Mouse (Mus musculus): ENCODE results near the gene Fbxw14. TPM values are rescaled to one million over a fixed set of nuclear protein-coding genes. Genes with fewer than 3 reads are reported as not detected.
"Not testable (repeated sequence)": the region's sequence is repeated elsewhere in the genome, so short reads cannot be mapped to it uniquely, and the experiment has no call there.

The Fbxw14 gene
- not detected in 2 replicates for polyA plus RNA-seq (2012; rRNA removed)
- polyA plus RNA-seq (2014; fragmentation: Nextera tagmentation; extraction: Ambion mirVana) = not detected in 2 replicates

DNA sequence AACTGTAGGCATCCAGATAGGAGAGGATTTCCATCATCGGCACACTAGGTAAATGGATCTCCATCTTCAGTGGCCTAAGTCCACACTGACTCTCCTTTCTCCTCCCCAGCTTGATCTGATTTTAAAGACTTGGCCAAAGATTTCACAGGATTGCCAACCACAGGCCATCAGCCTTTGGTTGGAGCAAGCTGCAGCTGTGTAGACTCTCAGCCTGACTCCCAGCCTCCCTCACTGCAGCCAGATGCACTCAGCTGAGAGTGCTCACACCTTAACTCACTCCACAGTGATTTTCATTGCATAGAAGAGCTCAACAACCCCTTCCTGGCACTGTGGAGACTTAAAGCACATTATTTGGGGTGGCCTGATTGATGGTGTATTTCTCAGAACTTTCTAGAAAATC, at the start of gene Fbxw14:
Gene Fbxw14, minus strand, starts transcription at position 101 of the 400 bp plus-strand sequence.
- H3K9ac ChIP-seq (ENCODE audit: low read depth, low read length, severe bottlenecking); DNase-seq (ENCODE audit: low spot score); H3K4me1 ChIP-seq (ENCODE audit: control insufficient read depth, insufficient read depth, low read length); H3K4me3 ChIP-seq (replicated peaks; ENCODE audit: low read length); H3K4me2 ChIP-seq (replicated peaks; ENCODE audit: low read depth, low read length, severe bottlenecking); ATAC-seq (ENCODE audit: low FRiP score, low read depth); H3K36me3 ChIP-seq (ENCODE audit: control insufficient read depth, insufficient read depth, low read length); H3K27me3 ChIP-seq (ENCODE audit: control insufficient read depth, insufficient read depth, low read length); H3K9me3 ChIP-seq (ENCODE audit: control insufficient read depth, low read length); H3K27ac ChIP-seq (replicated peaks; ENCODE audit: low read depth, low read length): not testable (repeated sequence)
- WGBS = no CpG with 5 or more reads among the region's 1 CpGs

DNA sequence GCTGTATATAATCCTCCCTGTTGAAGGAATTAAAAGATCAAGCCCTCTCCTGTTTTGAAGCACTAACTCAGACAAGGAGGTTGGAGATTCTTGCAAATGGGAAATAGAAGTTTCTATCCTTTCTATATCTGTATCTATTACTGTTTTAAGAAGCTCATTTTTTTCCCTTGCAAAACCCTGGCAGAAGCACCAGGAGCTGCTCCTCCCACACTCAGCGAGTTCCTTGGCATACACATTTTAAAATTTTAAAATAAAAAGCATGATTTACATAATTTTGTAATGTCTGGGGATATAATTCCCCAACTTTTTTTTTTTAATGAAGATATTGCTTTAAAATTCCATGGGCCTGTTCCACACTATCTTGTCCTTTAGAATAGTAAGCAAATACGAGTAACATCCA, 24.4 kb downstream of the Fbxw14 start:
- no peak for TF ChIP-seq POLR2A (IDR thresholded peaks at IDR 0.05; ENCODE audit: borderline replicate concordance, extremely low read depth, insufficient read depth, insufficient read length)
- ATAC-seq (ENCODE audit: low FRiP score, low read depth) (no peak), DNase-seq (ENCODE audit: low spot score) (no peak)
- Histone ChIP-seq H3K36me3 (ENCODE audit: control insufficient read depth, insufficient read depth, low read length) (no peaks in the 10 kb centered on the region), H3K9me3 (ENCODE audit: control insufficient read depth, low read length) (no peaks in the 10 kb centered on the region), H3K27me3 (ENCODE audit: control insufficient read depth, insufficient read depth, low read length) (no peaks in the 10 kb centered on the region), H3K4me1 (ENCODE audit: control insufficient read depth, insufficient read depth, low read length) (no peaks in the 10 kb centered on the region), H3K4me2 (replicated peaks; ENCODE audit: low read depth, low read length, severe bottlenecking) (no peak overlapping the region), H3K4me3 (replicated peaks; ENCODE audit: low read length) (no peak overlapping the region), H3K27ac (replicated peaks; ENCODE audit: low read depth, low read length) (no peak overlapping the region), H3K9ac (ENCODE audit: low read depth, low read length, severe bottlenecking) (no peak overlapping the region)
- 69% methylated on average over 2 of the region's 2 CpGs for WGBS

DNA sequence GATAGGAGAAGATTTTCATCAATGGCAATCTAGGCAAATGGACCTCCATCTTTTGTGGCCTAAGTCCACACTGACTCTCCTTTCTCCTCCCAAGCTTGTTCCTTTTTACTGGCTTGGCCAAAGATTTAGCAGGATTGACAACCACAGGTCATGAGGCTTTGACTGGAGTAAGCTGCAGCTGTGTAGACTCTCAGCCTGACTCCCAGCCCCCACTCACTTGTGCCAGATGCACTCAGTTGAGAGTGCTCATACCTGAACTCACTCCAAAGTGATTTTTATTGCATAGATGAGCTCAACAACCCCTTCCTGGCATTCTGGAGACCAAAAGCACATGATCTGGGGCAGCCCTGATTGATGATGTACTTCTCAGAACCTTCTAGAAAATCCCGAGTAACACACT, 52.8 kb downstream of the Fbxw14 start, which contains the start of gene Fbxw20:
Gene Fbxw20, minus strand, starts transcription at position 101 of the 400 bp plus-strand sequence.
- WGBS = 84% methylated on average over 1 of the region's 1 CpGs

More for the DNA sequence above, 52.8 kb downstream of the Fbxw14 start, which contains the start of gene Fbxw20:
- H3K9me3 ChIP-seq (ENCODE audit: control insufficient read depth, low read length) = no peaks in the 10 kb centered on the region
- no peak within 1 kb of the TSS for H3K27ac ChIP-seq (replicated peaks; ENCODE audit: low read depth, low read length)
- no peaks in the 10 kb centered on the region for H3K4me1 ChIP-seq (ENCODE audit: control insufficient read depth, insufficient read depth, low read length)
- TF ChIP-seq POLR2A (IDR thresholded peaks at IDR 0.05; ENCODE audit: borderline replicate concordance, extremely low read depth, insufficient read depth, insufficient read length) = no peak
- no peak within 1 kb of the TSS for H3K4me3 ChIP-seq (replicated peaks; ENCODE audit: low read length)
- ATAC-seq (ENCODE audit: low FRiP score, low read depth) (no peak), DNase-seq (ENCODE audit: low spot score) (no peak)
- no peak within 1 kb of the TSS for H3K9ac ChIP-seq (ENCODE audit: low read depth, low read length, severe bottlenecking)
- no peaks in the 10 kb centered on the region for H3K27me3 ChIP-seq (ENCODE audit: control insufficient read depth, insufficient read depth, low read length)
- no peaks in the 10 kb centered on the region for H3K36me3 ChIP-seq (ENCODE audit: control insufficient read depth, insufficient read depth, low read length)
- no peak within 1 kb of the TSS for H3K4me2 ChIP-seq (replicated peaks; ENCODE audit: low read depth, low read length, severe bottlenecking)

Other genes starting within 250 kb of the Fbxw14 start
- 150 and 245 TPM in 2 replicates for gene Shisa5, start 249.1 kb downstream of the Fbxw14 start, polyA plus RNA-seq (2012; rRNA removed)
- 82.4 and 86.7 TPM in 2 replicates for gene Shisa5, start 249.1 kb downstream of the Fbxw14 start, polyA plus RNA-seq (2014; fragmentation: Nextera tagmentation; extraction: Ambion mirVana)
- gene Trex1, start 227.9 kb downstream of the Fbxw14 start, polyA plus RNA-seq (2012; rRNA removed) = 33.5 and 50.8 TPM in 2 replicates
- gene Trex1, start 227.9 kb downstream of the Fbxw14 start, polyA plus RNA-seq (2014; fragmentation: Nextera tagmentation; extraction: Ambion mirVana) = 12.5 and 13.7 TPM in 2 replicates
- gene Atrip, start 213.6 kb downstream of the Fbxw14 start, polyA plus RNA-seq (2012; rRNA removed) = 30.5 and 40.3 TPM in 2 replicates
- 22.2 and 25.1 TPM in 2 replicates for gene Atrip, start 213.6 kb downstream of the Fbxw14 start, polyA plus RNA-seq (2014; fragmentation: Nextera tagmentation; extraction: Ambion mirVana)
- gene Ccdc51, start 205.2 kb downstream of the Fbxw14 start, polyA plus RNA-seq (2012; rRNA removed) = 9.0 and 9.1 TPM in 2 replicates
- gene Ccdc51, start 205.2 kb downstream of the Fbxw14 start, polyA plus RNA-seq (2014; fragmentation: Nextera tagmentation; extraction: Ambion mirVana) = 13.5 and 15.3 TPM in 2 replicates
- gene Tma7, start 205.1 kb downstream of the Fbxw14 start, polyA plus RNA-seq (2012; rRNA removed) = 122 and 191 TPM in 2 replicates
- 658 and 664 TPM in 2 replicates for gene Tma7, start 205.1 kb downstream of the Fbxw14 start, polyA plus RNA-seq (2014; fragmentation: Nextera tagmentation; extraction: Ambion mirVana)
- 31.0 and 36.8 TPM in 2 replicates for gene Plxnb1, start 192.3 kb downstream of the Fbxw14 start, polyA plus RNA-seq (2012; rRNA removed)
- gene Plxnb1, start 192.3 kb downstream of the Fbxw14 start, polyA plus RNA-seq (2014; fragmentation: Nextera tagmentation; extraction: Ambion mirVana) = 8.2 and 10.0 TPM in 2 replicates
- not detected in 2 replicates for gene Fbxw21, start 125.6 kb downstream of the Fbxw14 start, polyA plus RNA-seq (2012; rRNA removed)
- gene Fbxw21, start 125.6 kb downstream of the Fbxw14 start, polyA plus RNA-seq (2014; fragmentation: Nextera tagmentation; extraction: Ambion mirVana) = not detected in 2 replicates
- not detected in 2 replicates for gene Fbxw13, start 91.7 kb downstream of the Fbxw14 start, polyA plus RNA-seq (2012; rRNA removed)
- gene Fbxw13, start 91.7 kb downstream of the Fbxw14 start, polyA plus RNA-seq (2014; fragmentation: Nextera tagmentation; extraction: Ambion mirVana) = not detected in 2 replicates
- not detected in 2 replicates for gene Fbxw20, start 52.9 kb downstream of the Fbxw14 start, polyA plus RNA-seq (2012; rRNA removed)
- gene Fbxw20, start 52.9 kb downstream of the Fbxw14 start, polyA plus RNA-seq (2014; fragmentation: Nextera tagmentation; extraction: Ambion mirVana) = not detected in 2 replicates
- gene Fbxw28, start 52.0 kb upstream of the Fbxw14 start, polyA plus RNA-seq (2012; rRNA removed) = not detected in 2 replicates
- gene Fbxw28, start 52.0 kb upstream of the Fbxw14 start, polyA plus RNA-seq (2014; fragmentation: Nextera tagmentation; extraction: Ambion mirVana) = not detected in 2 replicates
- not detected in 2 replicates for gene Fbxw22, start 116.6 kb upstream of the Fbxw14 start, polyA plus RNA-seq (2012; rRNA removed)
- not detected in 2 replicates for gene Fbxw22, start 116.6 kb upstream of the Fbxw14 start, polyA plus RNA-seq (2014; fragmentation: Nextera tagmentation; extraction: Ambion mirVana)
- not detected in 2 replicates for gene Fbxw16, start 161.5 kb upstream of the Fbxw14 start, polyA plus RNA-seq (2012; rRNA removed)
- not detected in 2 replicates for gene Fbxw16, start 161.5 kb upstream of the Fbxw14 start, polyA plus RNA-seq (2014; fragmentation: Nextera tagmentation; extraction: Ambion mirVana)
- not detected in 2 replicates for gene Fbxw19, start 208.2 kb upstream of the Fbxw14 start, polyA plus RNA-seq (2012; rRNA removed)
- not detected in 2 replicates for gene Fbxw19, start 208.2 kb upstream of the Fbxw14 start, polyA plus RNA-seq (2014; fragmentation: Nextera tagmentation; extraction: Ambion mirVana)